Comparison of ENCODE assay signal across 10 mouse cellular contexts in genomic region chr3:101701763-101702173, GRCm38 (mm10).
A peak's percentile ranks its signal among the peaks of the same experiment; 100 is the strongest.
DNase-seq lines count a peak whose midpoint lies in the region; ATAC-seq and TF ChIP-seq lines count a peak whose summit lies in the region.
"Had no signal": no experiment of that assay in that cellular context is flagged by ENCODE, and none has a peak within 500 bp of the region (broad histone marks: within the 10 kb centered on the region; RNA-seq: fewer than 3 reads in every experiment).

No protein-coding gene starts in this region.

- DNase-seq in heart, postnatal 4 days = no peak
- DNase-seq in brain, embryonic 14.5 days (ENCODE audit: low read depth) = peak; percentile 89
- no peak for DNase-seq in gastrocnemius, postnatal 25 days
- no peak for DNase-seq in cerebellum, adult 11 months
- DNase-seq: kidney, adult 8-10 months had no signal

- peaks cover 53% of the 10 kb centered on the region for H3K4me1 ChIP-seq in heart, embryonic 12.5 days (replicated peaks)
- H3K4me1 ChIP-seq in hindbrain, embryonic 12.5 days = peaks cover 14% of the 10 kb centered on the region
- peaks cover 13% of the 10 kb centered on the region for H3K4me1 ChIP-seq in midbrain, embryonic 15.5 days

- H3K9ac ChIP-seq in heart, embryonic 12.5 days = no peak overlapping the region
- no peak overlapping the region for H3K9ac ChIP-seq in hindbrain, embryonic 12.5 days
- no peak overlapping the region for H3K9ac ChIP-seq in midbrain, embryonic 15.5 days

- no peak for TF ChIP-seq CTCF in brain, embryonic 14.5 days (IDR thresholded peaks at IDR 0.05; ENCODE audit: borderline replicate concordance, extremely low read depth, insufficient read depth, insufficient read length)

- ATAC-seq in heart, embryonic 12.5 days (ENCODE audit: insufficient number of reproducible peaks, low FRiP score) = no peak
- peak; percentile 89 for ATAC-seq in hindbrain, embryonic 12.5 days (ENCODE audit: low FRiP score)
- peak; percentile 63 for ATAC-seq in midbrain, embryonic 15.5 days (replicated peaks)
- ATAC-seq in megakaryocyte progenitor cell, adult 5-6 weeks (replicated peaks; ENCODE audit: poor library complexity) = no peak

- no peaks in the 10 kb centered on the region for H3K36me3 ChIP-seq in heart, embryonic 12.5 days
- no peaks in the 10 kb centered on the region for H3K36me3 ChIP-seq in hindbrain, embryonic 12.5 days
- no peaks in the 10 kb centered on the region for H3K36me3 ChIP-seq in midbrain, embryonic 15.5 days (replicated peaks)

- WGBS in heart, embryonic 12.5 days = 20% methylated on average over 1 of the region's 1 CpGs
- 7% methylated on average over 1 of the region's 1 CpGs for WGBS in hindbrain, embryonic 12.5 days
- 0% methylated on average over 1 of the region's 1 CpGs for WGBS in midbrain, embryonic 15.5 days

- peak overlapping the region; percentile 65 for H3K27ac ChIP-seq in heart, embryonic 12.5 days (ENCODE audit: poor library complexity, severe bottlenecking)
- peak overlapping the region; percentile 55 for H3K27ac ChIP-seq in hindbrain, embryonic 12.5 days
- H3K27ac ChIP-seq in midbrain, embryonic 15.5 days = no peak overlapping the region
- H3K27ac ChIP-seq: left cerebral cortex, adult 2 months had no signal

- no peaks in the 10 kb centered on the region; the same call in 1 of the 2 replicates for H3K9me3 ChIP-seq in heart, embryonic 12.5 days (replicated peaks)
- no peaks in the 10 kb centered on the region for H3K9me3 ChIP-seq in hindbrain, embryonic 12.5 days (replicated peaks)
- H3K9me3 ChIP-seq in midbrain, embryonic 15.5 days = no peaks in the 10 kb centered on the region

- H3K27me3 ChIP-seq in heart, embryonic 12.5 days (replicated peaks) = no peaks in the 10 kb centered on the region
- no peaks in the 10 kb centered on the region for H3K27me3 ChIP-seq in hindbrain, embryonic 12.5 days
- H3K27me3 ChIP-seq in midbrain, embryonic 15.5 days (replicated peaks) = no peaks in the 10 kb centered on the region

- H3K4me2 ChIP-seq in heart, embryonic 12.5 days = no peak overlapping the region; the same call in 1 of the 2 replicates
- no peak overlapping the region for H3K4me2 ChIP-seq in hindbrain, embryonic 12.5 days (replicated peaks)
- H3K4me2 ChIP-seq in midbrain, embryonic 15.5 days = no peak overlapping the region

- TF ChIP-seq POLR2A in brain, embryonic 14.5 days (IDR thresholded peaks at IDR 0.05; ENCODE audit: borderline replicate concordance, extremely low read depth, insufficient read depth, insufficient read length, poor library complexity, severe bottlenecking) = no peak

- no peak overlapping the region for H3K4me3 ChIP-seq in heart, embryonic 12.5 days
- no peak overlapping the region for H3K4me3 ChIP-seq in hindbrain, embryonic 12.5 days
- H3K4me3 ChIP-seq in midbrain, embryonic 15.5 days = no peak overlapping the region
- H3K4me3 ChIP-seq: left cerebral cortex, adult 2 months had no signal

Comparison
In these comparisons a context has a peak if more than half of its experiments do, and no peak if none do; other contexts are left out.
1. ATAC-seq: peak in hindbrain, embryonic 12.5 days (single experiment) and midbrain, embryonic 15.5 days (single experiment); none in heart, embryonic 12.5 days (single experiment) and megakaryocyte progenitor cell, adult 5-6 weeks (single experiment).